Mouse (Mus musculus) heart, adult 2 months (tissue): ENCODE results near the gene Gpha2.

Source experiments
- CTCF ChIP-seq: fragments of 200-600 bp; IDR thresholded peaks from 2 replicates; pipeline ENCODE4 v1.8.1; 2022; ENCODE audit warnings: antibody characterized with exemption, mild to moderate bottlenecking, moderate library complexity
- EP300 ChIP-seq: fragments of 200-500 bp; IDR thresholded peaks from 2 replicates; pipeline ENCODE4 v1.6.1; 2011; ENCODE audit warnings: low read depth, low read length, control low read depth; ENCODE audit not compliant: insufficient read depth
- POLR2A ChIP-seq: fragments of 200-500 bp; IDR thresholded peaks from 2 replicates; pipeline ENCODE4 v1.6.1; 2011; ENCODE audit warnings: mild to moderate bottlenecking, low read depth, low read length, control low read depth; ENCODE audit not compliant: insufficient read depth

- TF ChIP-seq CTCF, result no peak
- TF ChIP-seq POLR2A, result no peak
- TF ChIP-seq EP300, result no peak
These were observed 4.9 kb downstream of the Gpha2 start for GRCm38 (mm10) chr19:6231036-6231435.
